Mouse (Mus musculus) gastrocnemius, postnatal 10 days (tissue): Measurements from ENCODE around the gene Mt2. TPM values are rescaled to one million over a fixed set of nuclear protein-coding genes. Genes with fewer than 3 reads are reported as not detected.
"Not testable (repeated sequence)": the region's sequence is repeated elsewhere in the genome, so short reads cannot be mapped to it uniquely, and the experiment has no call there.

ENCODE experiments used
- DNase-seq: peaks from one replicate; pipeline ENCODE4 v3.0.0; 2021; ENCODE audit warnings: mixed read lengths
- long read RNA-seq, 2 experiments: library from polyadenylated mRNA; stranded (forward); transcript quantifications; one replicate each; pipeline ENCODE4 v2.0.0; 2021
- total RNA-seq, 2 experiments: library from RNA; stranded (reverse); gene quantifications; 2 replicates each; pipeline ENCODE4 v1.2.3; 2021

Gene Mt2
- total RNA-seq: 10 to 100 TPM; 35.0 to 63.8 TPM
- long read RNA-seq, experiment 1, transcript Mt2-201 (3 exons, 511 nt): major isoform, 6 of 6 reads
- long read RNA-seq, experiment 1, partial matches to known transcripts: 0 of 6 reads
- long read RNA-seq, experiment 1, other reads (novel, unspliced or antisense): 0 of 6 reads
- long read RNA-seq, experiment 2, transcript Mt2-201 (3 exons, 511 nt): major isoform, 6 of 8 reads
- long read RNA-seq, experiment 2, partial matches to known transcripts: 0 of 8 reads
- long read RNA-seq, experiment 2, other reads (novel, unspliced or antisense): 2 of 8 reads

DNA sequence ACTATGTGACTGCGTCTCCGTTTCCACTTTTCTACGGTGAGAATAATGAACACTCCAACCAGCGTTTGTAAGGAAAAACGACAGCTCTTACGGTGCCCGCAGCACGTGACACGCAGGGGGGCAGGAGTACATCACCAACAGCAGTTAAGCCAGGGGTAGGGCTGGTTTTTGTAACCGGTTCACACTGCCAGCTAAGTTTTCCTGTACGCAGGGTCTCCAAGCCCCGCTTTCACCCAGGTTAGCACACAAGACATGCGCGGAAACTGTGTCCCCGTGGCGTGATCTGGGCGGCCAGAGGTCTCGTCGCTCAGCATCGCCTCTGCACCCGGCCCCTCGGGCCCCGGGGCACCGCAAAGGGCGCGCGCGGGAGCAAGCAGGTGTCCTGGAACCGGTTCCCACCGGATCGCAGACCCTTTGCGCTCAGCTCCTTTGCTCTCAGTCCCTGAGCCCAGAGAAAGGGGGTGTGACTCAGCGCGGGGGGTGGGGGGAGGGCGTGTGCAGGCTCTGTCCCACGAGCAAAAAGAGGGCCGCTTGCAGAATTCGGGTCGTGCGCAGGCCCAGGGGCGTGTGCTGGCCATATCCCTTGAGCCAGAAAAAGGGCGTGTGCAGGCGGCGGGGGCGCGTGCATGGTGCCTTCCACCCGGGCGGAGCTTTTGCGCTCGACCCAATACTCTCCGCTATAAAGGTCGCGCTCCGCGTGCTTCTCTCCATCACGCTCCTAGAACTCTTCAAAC, at the start of gene Mt2:
Gene Mt2, plus strand, starts transcription at position 590 of the 734 bp plus-strand sequence.
- peak; percentile 71 for DNase-seq

DNA sequence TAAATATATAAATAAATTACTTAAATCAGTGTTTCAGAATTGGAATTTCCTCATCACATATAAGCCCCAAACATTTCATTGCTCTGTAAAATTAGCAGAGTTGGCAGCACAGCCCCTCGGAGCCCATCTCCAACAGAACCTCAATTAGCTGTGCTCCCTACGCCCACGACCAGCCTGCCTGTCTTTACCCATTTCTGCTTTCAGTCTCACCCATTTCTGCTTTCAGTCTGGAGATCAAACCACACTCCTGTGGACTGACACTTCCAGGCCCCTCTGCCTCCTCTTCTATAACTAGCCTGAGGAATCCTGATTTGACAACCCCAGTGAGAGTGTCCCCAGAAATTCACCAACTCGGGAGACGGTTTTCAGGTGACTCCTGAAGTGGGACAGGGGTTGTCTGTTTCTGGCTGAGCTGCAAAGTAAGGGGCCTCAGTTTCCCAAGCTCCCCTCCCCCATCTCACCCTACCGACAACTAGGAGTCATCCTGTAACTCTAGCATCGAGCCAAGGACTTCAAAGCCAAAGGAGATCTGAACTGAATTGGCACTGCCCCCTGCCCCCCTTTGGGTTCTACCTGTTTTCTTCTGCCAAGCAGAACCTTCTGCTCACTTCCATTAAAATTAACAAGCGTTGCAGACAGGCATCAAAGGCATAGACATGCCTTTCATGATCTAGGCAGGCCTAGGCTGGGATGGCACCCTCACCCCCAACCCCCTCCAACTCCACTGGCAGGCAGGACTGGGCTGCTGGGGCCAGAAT, 49.6 kb upstream of the Mt2 start:
- no peak for DNase-seq

DNA sequence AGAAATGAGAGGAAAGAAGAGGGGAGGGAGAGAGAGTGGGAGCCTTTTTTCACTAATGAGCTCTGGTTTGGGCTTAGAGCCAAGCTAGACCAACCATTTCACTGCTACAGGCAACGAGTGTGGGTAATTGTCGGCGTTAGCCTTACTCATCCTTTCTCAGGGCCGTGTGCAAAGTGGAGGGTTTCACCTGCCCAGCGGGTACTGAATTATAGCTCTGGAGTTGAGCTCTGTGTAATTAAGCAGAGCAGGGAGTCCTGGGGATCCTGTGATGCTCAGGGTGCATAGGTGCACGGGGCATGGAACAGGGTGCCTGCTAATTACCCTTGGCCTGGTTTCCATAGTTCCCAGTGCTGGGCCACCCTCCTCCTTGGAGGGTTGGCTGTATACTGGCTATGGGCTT, 44.8 kb upstream of the Mt2 start:
- DNase-seq: no peak

DNA sequence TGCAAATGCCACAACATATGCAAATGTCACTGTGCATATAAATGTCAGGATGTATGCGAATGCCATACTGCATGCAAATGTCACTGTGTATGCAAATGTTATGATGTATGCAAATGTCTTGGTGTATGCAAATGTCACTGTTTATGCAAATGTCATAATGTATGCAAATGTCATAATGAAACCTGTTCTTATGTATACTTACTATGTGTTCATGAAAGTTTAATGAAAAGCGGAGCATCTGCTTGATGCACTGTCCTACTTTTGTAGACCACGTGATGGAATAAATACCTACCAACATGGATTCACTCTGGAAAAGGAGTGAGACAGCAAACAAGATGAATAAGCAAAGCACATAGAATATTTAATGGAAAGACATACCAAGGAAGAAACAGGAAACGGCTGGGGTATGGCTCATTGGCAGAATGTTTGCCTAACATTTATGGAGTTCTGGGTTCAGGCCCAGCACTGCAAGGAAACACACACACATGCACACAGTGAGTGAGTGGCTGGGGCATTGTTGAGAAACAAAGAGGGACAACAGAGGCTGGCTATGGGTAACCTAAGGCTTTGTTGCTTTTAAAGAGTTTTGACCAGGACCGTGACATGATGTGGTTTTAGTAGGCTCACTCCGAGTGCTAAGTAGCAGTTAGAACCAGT, 43.2 kb upstream of the Mt2 start:
- no peak for DNase-seq

DNA sequence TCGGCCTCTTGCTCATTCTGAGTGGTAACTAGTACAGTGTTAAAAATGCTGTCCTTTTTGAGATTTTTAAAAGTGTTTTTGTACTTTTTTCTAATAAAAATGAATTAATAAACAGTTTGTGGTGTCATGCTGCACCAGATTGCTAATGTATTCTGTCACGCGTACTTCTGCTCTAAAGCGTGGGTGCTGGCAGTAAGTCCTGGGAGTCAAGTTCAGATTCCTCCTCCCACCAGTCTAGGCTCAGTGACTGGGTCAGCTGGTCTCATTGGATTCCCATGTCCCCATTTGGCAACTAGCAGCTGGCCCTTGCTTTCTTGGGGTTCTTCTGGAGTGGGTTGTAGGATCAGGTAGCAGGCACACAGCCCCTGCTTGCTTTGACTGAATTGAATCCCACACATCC, 42.3 kb upstream of the Mt2 start:
- no peak for DNase-seq

DNA sequence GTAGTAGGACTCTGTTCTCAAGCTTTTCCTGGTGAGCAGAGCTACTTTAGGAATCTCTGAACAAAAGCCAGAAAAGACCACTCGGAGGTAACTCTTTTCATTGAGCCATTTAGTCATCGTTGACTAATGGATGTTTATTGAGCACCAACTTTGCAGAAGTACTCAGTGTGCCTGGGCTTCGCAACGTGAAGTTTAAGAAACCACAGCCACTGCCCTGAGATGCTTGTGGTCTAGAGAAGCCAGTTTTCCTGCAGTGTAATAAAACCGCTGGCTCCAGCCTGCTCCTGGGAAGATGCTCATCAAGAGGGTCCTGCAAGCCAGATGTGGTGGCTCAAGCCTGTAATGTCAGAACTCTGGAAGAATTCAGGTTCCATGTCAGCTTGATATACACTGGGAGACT, 40.4 kb upstream of the Mt2 start:
- no peak for DNase-seq

GRCm38 (mm10) chr8:94134601-94135000, 37.9 kb upstream of the Mt2 start:
- not testable (repeated sequence) for DNase-seq

DNA sequence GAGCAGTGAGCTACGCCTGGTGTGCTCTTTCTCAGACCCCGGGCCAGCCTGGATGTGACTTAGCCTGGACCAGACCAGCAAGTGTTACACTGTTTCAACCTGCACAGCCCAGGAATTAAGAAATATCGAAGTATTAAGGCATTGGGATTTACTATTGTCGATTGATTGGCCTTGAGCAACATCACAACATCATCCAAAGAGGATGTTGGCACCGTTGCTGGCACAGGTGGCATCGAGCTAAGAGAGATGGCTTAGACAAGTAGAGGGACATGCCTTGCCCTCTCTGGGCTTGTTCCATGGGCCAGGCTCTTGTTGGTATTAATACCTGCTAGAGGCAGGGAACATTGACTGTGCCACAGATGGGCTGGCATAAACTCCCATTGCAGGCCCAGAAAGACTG, 36.9 kb upstream of the Mt2 start:
- no peak for DNase-seq

DNA sequence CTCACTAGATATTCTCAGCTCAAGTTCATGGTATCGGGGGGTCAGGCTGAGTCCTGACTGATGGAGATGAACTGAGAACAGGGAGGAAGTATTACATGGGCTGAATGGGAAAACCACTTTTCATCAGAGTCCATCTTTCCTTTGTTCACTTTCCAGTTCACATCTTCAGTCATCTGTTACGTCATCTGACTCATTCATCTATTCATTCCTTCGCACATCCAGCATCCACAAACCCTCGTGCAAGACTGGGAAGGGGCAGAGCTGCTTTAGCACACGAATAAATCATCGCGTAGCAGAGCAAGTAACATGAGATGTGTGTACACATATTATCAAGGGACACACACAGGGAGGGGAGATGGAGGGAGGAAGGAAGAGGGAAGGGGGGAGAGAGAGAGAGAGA, 36.3 kb upstream of the Mt2 start:
- no peak for DNase-seq

- no peak for DNase-seq
Measured at GRCm38 (mm10) chr8:94136933-94137332, 35.5 kb upstream of the Mt2 start, which contains the start of gene Mt4. Gene Mt4, plus strand, starts transcription at chr8:94137197.

DNA sequence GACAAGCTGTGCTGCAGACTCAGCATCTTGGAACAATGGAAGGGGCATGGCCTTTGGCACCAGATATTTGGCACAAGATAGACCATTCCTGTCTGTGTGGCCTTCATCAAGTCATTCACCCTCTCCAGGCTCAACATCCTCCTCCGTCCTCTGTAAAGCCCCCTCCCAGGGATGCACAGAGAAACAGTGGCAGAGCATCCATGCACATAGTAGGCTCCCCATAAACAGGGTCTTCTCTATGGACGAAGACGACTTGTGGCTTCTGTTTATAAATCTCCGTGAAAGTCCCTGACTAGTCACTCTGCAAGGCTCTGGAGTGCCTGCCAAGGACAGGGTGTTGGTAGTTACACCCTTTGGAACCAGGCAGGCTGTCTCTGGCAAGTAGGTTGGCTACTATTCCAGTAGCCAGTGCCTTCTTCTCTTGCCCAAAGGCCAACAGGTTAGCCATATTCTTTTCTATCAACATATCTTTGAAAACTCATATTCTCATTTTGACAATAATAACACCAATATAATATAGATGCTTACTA, 32.1 kb upstream of the Mt2 start:
- DNase-seq: no peak

- no peak for DNase-seq
Measured at GRCm38 (mm10) chr8:94148236-94148635, 24.2 kb upstream of the Mt2 start.

- no peak for DNase-seq
Measured at GRCm38 (mm10) chr8:94150925-94151324, 21.5 kb upstream of the Mt2 start.

- peak; percentile 60 for DNase-seq
Measured at GRCm38 (mm10) chr8:94152513-94153300, 19.8 kb upstream of the Mt2 start, which contains the start of gene Mt3. Gene Mt3, plus strand, starts transcription at chr8:94152607.

DNA sequence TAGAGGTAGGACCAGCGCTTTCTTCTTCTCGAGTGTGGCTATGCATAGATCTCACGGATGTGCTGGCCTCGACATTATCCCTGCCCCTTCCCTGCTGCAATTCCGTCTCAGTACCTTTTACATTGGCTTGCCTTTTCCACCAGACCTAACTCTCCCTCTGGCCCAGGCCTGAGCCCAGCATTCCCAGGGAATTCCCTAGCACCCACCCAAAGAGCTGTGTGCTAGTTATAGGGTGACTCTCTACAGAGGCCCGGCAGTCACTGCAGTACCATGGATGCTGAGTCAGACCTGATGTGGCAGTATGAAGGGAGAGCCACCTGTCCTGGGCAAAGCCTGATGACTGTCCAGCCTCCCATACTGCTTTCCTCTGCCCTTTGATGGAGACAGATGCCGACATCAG, 19.0 kb upstream of the Mt2 start:
- DNase-seq: no peak

DNA sequence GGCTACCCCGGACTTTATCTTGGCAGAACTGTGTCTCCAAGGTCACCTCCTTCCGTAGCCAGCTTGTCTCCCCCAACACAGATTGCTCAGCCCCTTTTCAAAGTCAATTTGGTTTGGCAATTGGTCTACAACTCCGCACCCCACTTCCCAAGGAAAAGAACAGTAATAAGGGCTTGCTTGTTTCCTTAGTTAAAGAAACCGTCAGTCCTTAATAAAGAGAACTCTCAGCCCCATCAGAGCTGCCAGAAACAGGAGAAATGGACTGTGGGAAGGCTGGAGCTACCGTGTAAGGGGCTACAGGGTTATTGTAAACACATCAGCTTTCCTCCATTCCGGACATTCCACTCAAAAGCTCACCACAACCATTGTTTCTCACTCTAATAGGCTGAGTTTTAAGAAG, 17.9 kb upstream of the Mt2 start:
- no peak for DNase-seq

DNA sequence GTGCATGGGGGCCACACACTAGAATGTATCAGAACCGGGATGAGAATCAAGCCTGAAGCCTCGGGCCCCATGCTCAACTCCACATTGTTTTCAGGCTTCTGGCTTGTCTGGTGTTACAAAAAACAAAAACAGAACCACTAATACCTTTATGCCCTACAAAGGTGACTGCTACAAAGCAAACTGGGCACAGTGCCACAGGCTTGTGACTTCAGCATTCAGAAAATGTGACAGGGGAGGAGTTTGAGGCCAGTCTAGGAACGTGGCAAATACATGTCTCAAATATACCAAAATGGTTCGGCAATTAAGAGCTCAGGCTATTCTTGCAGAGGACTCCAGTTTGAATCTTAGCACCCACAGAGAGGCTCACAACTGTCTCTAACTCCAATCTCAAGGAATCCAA, 16.4 kb upstream of the Mt2 start:
- DNase-seq: no peak

DNA sequence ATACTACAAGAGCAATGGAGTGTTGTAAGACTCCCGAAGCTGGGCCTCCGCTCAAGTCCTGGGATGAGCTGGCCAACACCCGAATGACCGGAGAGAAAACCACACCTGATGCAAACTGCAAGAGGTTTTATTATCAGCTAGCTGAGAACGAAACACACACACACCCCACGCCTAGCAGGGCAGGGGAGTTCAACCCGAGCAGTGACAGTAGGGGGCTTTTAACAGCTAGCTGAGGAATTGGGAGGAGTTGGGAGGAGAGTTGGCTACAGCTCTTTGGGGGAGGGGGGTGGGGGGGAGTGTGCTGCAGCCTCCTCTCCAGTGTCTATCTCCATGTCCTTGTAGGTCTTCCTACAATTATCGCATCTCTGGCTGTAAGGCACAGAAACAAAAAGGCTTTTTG, 6.7 kb upstream of the Mt2 start:
- DNase-seq: not testable (repeated sequence)

- peak; percentile 91 for DNase-seq
Measured at GRCm38 (mm10) chr8:94167244-94167643, 5.2 kb upstream of the Mt2 start.

DNA sequence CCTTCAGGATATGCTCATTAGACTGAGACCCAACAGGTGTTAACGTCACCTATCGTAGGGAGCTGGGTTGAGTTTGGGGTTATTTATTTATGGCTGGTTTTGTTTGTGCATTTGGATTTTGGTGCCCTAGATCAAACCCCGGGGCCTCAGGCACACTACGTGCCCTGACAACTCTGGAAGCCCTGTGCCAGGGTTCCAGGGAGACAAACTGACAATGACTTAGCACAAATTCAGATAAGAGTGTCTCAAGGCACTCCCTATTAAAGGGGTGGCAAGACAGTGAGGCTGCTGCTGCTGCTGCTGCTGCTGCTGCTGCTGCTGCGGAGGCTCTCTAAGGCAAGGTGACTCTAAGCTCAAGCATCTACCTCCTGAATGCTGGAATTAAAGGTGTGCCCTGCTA, 2.9 kb upstream of the Mt2 start:
- no peak for DNase-seq

- peak; percentile 44 for DNase-seq
Measured at GRCm38 (mm10) chr8:94171321-94171755, 1.1 kb upstream of the Mt2 start.
